Mouse (Mus musculus) adrenal gland, postnatal 14 days (tissue): Measurements from ENCODE around the gene Odf4. TPM values are rescaled to one million over a fixed set of nuclear protein-coding genes. Genes with fewer than 3 reads are reported as not detected.
A peak's percentile ranks its signal among the peaks of the same experiment; 100 is the strongest.
"Not testable (repeated sequence)": the region's sequence is repeated elsewhere in the genome, so short reads cannot be mapped to it uniquely, and the experiment has no call there.

ENCODE experiments used
- DNase-seq: peaks from one replicate; pipeline ENCODE4 v3.0.0; 2021; ENCODE audit warnings: mixed read lengths
- total RNA-seq: library from RNA; stranded (reverse); gene quantifications from 2 replicates; pipeline ENCODE4 v1.2.3, GENCODE M21; 2021

The Odf4 gene
- total RNA-seq, 1 experiment from 2014 or later: 0.30 TPM

DNA sequence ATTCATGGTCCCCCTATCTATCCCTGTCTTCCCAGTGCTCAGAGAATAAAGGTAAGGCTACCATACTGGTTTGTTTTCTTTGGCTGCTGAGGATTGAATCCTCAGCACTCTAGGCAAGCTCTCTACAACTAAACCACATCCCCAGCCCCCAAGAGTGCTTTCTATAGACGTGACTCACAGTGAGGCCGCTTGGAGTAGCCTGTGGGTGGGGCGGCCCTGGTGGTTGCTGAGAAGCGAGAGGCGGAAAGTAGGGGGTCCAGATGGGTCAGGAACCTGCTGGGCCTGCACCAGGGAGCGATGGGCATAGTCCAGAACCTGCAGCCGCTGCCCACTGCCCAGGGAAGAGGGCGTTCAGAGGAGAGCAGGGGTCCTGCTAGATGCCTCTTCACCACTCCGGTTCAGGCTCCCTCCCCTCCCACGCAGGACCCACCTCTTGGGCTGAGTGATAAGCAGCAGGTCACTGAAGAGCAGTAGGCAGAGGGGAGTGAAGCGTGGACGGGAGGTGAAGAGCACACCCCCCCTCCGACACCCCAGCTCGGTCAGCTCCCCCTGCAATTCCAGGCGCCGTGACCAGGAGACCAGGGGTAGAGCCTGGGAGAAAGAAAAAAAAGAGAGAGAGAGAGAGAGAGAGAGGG lies 20.0 kb upstream of the Odf4 start:
- no peak for DNase-seq

DNA sequence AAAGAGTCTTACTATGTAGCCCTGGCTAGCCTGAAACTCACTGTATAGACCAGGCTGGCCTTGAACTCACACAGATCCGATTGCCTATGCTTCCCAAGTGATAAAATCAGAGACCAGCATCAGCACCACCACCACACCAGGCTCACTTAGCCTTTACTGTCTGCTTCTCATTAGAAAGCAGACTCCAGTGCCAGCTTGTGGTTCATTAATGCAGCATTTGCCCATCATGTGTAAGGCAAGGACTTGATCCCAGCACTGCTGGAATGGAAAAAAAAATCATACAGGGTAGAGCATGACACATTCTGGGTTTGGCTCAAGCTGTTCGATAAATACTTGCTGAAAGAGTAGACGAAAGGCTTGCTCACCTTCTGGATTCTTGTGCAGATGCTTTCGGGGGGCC lies 19.1 kb upstream of the Odf4 start:
- no peak for DNase-seq

DNA sequence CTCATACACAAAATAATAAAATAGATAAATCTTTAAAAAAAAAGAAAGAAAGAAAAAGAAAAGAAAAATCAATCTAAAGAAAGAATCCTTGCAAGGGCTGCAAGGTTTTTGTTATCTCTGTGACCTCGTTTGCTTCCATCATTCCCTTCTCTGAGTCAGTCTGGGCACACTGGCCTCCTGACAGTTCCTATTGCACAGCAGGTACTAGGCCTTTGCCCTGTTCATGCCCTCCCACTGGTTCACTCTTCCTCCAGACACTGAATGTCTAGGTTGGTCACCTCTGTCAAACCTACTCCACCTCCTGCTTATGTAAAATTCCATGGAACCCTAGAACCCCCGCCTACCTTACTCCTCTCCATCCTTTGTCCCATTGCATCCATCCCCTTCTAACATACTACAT lies 18.4 kb upstream of the Odf4 start:
- peak; percentile 41 for DNase-seq

DNA sequence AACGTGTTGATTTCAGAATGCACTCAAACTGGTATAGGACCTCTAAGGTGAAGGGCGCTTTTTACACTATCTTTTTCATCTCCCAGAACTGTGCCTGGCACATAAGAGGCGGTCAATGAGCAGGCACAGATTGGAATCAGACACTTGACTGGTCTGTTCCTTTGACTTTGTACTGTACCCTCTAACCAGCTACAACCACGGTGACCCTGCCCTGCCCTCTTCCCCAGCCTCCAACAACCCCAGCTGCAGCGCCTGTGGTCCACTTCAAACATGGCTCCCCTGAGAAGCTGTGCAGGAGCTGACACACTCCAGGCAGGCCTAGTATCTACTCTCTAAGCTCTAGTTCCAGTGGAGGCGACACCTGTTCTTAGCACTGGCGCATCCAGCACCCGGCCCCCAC lies 15.8 kb upstream of the Odf4 start:
- DNase-seq: no peak

DNA sequence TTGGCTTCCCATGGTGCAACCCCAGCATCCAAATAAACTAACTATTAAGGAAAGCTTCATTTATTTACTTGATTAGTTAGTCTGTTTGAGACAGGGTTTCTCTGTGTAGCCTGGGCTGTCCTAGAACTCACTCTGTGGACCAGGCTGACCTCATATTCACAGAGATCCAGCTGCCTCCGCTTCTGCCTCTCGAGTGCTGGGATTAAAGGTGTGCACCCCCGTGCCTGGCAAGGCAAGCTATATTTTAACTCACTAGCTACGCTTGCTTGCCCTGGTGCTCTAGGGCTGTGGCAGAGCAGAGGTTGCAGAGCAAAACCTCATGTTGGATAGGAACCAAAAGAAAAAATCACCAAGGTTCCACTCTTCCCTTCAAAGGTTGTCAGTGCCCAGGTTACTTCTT lies 13.6 kb upstream of the Odf4 start:
- no peak for DNase-seq

DNA sequence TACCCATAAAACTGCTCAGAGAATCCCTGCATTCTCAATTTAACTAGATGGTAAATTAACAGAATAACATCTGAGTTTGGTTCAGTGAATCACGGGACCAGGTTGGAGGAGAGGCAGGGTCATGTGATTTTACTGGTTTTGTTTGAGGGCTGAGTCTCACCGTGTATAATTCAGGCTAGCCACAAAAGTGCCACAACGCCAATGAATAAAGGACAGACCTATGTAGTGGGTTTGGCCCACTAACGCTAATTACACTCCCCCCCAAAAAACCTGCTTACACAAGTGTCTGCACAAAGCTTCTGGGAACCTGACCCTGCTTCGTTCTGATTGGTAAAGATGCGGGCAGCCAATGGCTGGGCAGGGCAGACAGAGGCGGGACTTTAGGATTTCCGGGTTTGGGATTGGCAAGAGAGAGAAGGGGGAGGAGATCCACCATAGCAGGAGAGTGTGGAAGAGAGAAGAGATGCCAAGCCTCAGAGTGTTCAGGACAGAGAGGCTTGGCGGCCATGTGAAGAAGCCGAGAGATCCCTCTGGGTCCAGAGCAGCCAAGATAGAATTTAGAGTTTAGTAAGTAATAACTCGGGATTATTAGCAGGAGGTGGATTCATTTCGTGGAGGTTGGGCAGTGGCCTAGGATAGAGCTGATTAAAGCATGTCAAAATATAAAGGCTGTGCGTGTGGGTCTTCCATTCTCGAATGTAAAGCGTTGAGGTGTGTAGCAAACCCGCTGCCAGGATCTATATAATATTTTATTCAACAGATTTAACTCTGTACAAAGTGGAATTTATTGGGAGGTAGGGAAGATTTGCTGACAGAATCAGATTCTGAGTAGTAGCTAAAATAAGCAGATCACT lies 12.8 kb upstream of the Odf4 start:
- DNase-seq: peak; percentile 94

DNA sequence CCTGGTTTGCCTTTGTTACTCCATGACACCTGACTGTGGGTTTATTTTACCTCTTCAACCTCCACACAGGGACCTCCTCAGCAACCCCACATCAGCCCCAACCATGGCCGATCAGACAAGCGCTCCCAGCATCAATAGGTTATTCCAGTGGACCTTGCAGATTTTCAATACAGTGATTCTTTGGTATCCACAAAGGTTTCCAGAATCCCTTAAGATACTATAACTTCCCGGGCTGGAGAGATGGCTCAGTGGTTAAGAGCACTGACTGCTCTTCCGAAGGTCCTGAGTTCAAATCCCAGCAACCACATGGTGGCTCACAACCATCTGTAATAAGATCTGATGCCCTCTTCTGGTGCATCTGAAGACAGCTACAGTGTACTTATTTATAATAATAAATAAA lies 10.1 kb upstream of the Odf4 start:
- DNase-seq: not testable (repeated sequence)

DNA sequence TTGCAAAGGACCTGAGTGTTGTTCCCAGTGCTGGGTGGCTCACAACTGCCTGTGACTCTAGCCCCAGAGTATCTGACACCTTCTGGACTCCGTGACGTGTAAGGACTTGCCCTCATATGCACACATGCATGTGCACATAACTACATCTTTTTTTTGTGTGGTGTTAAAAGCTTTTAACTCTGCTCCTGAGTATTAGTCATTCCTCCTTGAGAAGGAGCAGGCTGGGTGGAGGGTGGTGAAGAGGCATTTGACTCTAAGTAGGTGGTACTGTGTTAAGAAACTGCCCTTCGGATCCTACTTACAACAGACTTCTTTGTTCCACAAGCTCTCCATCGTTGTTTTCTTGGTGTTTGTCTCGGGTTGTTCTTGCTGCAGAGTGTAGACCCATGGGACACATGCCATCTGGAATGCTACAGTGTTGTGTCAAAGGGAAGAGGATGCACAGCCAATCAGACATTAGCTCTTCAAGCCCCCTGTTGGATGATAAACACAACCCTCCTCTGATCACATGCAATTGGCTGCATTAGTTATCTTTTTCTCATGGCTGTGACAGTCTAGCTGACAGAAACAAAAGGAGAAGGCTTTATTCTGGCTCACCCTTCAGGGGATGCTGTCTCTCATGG lies 7.1 kb upstream of the Odf4 start:
- no peak for DNase-seq

DNA sequence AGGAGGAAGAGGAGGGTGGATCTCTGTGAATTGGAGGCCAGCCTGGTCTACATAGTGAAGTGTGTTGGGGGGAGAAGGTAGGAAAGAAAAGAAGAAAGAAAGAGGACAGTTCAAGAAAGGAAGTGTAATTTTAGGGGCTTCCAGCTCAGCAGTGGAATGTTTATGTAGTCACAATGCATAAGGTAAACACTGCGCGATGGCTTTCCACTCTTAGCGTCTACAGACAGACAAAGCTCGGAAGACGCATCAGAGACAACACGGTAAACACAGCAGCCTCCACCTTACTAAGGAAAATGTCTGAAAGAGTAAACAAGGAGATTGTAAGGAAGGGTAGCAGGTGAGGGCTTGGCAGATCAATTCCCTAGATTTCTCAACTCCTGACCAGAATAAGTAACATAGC lies 3.1 kb upstream of the Odf4 start:
- DNase-seq: no peak

DNA sequence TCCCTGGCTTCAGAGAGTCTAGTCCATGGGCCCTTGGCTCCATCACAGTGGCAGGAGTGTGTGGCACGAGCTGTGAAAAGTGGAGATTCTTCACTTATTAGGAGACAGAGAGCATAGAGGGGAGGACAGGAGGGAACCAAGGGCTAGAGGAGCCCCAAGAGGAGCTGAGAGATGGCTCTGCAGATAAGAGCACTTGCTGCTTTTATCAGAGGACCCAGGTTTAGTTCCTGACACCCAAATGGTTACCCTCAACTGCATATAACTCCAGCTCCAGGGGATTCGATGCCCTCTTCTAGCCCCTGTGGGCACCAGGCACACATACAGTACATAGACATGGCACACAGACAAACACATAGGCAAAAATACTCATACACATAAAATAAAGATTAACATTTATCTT lies 2.1 kb downstream of the Odf4 start:
- no peak for DNase-seq

DNA sequence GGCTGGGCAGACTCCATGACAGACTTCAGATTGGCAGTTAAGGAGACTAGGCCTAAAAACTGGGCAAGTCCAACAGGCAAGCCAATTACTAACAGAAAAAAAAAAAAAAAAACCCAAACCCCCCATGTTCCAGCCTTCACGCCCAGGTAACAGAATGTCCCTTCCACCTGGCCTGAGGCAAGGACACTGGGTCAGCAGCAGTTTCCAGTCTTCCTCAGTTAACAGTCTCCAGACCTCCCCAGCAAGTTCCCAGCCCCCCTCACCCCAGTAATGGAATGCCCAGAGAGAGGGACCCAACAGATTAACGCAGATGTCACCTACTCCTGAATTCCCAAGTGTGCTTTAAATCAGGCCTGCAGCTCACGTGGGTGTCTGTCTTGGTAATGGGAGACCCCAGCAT lies 3.7 kb downstream of the Odf4 start:
- no peak for DNase-seq

DNA sequence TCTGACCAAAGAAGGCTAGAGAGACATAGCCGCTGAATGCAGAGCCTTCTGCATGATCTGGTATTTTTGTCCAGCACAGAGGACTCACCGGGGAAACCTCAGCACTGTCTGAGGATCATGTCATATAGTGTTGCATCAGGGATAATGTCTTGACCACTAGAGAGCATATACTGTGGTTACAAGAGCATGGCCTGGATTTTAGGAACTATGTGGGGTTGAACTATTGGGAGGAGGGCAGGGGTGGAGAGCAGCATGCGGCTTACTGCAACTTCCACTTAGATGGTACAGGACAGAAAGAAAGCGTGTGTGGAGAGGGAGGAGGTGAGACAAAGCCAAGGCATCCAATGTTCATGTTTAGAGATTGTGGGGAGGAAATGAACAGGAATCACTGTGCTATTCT lies 12.3 kb downstream of the Odf4 start:
- DNase-seq: no peak

DNA sequence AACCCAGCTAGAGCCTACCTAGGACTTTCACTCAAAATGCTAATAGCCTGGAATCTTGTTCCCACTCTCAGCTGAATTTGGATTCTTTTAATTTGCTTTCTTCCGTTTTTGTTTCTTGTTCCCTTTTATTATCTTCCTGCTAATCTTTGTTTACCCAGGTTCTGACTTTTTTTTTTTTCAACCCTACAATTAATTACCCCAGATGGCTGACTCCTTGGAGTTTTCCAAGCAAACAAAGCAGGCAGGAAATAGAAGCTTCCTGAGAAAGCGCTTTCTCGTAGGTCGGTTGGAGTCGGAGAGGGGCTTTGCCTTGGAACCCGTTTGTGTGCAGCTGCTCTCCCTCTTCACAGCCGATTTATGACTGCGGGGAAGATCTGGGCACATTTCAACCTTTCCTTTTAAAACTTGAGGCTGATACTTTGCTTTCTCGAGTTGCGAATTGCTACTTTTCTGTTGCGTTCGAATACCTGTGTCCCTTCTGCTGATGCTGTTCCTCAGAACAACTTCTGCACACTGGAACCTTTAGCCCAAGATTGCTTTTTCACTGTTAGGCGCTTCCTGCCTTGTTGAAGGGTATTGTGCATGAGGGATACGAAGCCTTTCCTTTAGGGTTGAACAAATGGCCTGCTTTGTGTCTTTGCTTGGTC lies 15.2 kb downstream of the Odf4 start:
- no peak for DNase-seq

DNA sequence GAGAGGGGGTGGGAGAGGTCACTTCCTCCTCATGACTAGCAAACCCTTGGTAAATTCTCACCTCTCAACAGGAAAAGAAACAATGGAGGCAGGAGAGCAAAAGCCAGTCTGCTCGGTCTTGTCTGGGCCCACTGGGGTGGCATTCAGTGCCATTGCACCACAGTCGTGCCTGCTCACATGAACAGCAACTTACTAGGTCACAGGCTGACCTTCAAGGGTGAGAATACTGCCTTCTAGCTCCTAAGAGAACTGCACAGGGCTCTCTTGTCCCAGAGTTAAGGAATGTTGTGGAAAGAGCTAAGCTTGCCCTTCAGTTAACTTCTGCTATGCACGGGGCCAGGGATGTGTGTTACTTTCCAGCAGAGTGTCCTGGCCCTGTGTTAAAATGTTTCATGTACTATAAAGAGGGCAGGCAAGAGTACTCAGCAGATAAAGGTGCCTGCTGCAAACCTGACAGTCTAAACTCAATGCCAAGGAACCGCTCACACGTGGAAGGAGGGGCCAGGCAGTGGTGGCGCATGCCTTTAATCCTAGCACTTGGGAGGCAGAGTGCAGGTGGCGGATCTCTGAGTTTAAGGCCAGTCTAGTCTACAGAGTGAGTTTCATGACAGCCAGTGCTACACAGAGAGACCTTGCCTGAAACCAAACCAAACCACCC lies 17.9 kb downstream of the Odf4 start:
- peak; percentile 47 for DNase-seq

DNA sequence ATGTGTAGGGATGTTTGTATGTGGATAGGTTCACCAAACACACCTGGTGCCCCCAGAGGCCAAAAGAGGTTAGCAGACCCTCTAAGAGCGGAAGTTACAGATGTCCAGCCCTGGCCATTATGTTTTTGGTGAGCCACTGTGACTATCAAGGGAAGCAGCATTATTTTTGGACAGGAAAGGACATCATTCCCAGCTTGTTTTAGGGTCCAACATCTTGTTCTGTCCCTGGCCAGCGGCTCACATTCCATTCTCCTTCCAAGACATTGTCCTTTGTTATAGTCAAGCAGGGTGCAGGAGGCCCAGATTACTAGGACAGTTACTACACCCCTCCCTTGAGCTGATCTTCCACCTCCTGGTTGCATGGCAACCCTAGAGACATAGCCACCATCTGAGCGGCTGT lies 19.6 kb downstream of the Odf4 start:
- no peak for DNase-seq

DNA sequence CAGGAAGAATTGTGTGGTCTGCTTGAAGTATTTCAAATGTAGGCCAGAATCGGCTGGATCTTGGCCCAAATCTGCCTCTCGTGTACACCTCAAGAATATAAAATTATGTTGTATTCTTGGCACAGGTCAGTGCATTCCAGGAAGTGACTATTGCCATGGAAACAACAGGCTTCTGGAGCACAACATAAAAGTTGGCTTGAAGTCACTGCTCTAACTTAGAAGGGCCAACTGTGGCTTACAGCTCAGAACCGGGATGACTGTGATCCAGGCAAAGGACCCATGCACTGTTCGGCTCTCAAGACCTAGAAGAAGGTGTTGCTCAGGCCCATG lies 20.5 kb downstream of the Odf4 start:
- no peak for DNase-seq

DNA sequence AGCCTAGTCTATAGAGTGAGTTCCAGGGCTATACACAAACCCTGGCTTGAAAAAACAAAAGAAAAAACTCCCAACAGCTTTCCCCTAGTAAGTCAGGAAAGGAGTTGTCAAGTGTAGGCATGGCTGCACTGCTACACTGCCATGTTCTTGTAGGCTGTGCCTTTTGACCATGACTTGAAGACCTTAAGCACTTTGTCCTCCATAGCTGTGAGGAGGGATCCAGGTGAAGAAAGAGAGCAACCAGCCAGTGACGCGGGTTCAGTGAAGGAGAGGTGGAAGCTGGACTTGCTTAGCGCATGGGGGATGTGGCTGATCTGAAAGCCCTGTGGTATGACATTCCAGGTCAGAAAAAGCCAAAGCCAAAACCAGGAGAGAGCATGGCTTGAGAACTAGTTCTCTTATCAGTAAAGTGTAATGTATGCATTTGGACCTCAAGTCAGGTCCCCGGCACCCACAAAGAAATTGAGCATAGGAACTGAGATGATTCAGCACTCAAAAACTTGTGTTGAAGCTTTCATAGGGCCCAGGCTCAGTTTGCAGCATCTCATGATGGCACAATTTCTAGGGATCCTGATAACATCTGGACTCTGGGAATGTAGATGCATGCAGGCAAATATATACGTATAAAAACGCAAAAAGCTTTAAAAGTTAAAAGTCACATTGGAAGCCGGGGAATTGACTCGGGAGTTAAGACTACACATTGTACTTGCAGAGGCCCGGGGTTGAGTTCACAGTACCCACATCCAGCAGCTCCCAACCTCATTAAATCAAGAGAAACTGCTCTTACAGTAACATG lies 21.0 kb downstream of the Odf4 start:
- DNase-seq: no peak

DNA sequence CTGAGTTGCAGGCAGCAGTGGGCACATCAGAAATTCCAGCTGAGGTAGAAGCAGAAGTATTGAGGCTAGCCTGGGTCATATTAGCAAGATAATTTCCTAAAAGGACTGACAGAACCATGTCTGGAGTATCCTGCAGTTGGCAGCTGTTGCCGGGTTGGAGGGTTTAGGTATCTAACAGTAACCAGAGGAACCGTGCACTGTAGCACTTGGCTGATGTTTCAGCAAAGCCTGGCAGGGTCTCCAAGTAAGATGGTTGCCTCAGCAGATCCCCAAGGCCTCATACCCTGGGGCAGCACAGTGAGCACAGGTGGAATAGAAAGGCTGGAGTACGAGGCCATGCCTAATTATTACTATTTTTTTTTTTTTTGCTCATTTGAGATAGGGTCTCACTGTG lies 21.7 kb downstream of the Odf4 start:
- no peak for DNase-seq

DNA sequence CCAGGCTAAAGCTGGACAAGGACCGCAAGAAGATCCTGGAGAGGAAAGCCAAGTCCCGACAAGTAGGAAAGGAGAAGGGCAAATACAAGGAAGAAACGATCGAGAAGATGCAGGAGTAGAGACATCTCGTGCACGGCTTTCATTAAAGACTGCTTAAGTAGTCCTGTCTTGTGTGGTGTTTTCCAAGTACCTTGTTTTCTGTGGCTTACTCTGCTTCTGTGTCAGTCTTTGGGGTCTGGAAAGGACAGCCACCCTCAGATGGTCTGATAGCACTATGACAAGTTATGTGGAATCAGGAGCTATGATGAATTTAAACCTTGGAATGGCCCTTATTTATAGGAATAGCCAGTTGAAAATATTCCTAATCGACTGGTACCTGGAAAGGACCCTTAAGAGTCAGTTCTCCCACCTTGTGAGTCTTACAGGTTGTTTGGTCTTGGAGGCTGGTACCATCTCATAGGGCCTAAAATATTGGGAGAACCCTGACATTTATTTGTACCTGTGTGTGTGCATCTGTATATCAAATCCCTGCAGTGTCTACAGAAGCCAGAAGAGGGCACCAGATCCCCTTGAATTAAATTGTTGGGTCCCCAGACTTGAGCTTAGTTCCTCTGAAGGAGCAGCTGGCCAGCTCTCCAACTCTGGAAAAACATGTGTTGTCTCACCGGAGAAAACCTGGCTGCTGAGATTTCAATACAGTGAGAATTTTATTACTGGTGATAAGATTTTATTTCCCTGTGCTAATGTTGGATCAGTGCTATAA lies 22.3 kb downstream of the Odf4 start:
- DNase-seq: peak; percentile 82

DNA sequence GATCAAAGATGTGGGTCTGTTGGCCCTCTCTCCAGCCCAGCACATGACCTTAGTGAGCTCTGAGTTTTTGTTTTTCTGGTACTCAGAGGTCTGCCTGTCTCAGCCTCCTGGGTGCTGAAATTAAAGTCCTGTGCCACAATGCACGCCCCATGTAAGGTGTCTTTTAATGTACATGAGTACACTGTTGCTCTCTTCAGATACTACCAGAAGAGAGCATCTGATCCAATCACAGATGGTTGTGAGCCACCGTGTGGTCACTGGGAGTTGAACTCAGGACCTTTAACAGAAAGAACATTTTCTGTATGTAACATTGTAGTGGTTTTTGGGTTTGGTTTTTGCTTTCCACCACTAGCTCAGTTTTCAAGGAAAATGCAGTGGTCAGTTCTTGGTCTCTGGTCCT lies 23.1 kb downstream of the Odf4 start:
- DNase-seq: no peak

DNA sequence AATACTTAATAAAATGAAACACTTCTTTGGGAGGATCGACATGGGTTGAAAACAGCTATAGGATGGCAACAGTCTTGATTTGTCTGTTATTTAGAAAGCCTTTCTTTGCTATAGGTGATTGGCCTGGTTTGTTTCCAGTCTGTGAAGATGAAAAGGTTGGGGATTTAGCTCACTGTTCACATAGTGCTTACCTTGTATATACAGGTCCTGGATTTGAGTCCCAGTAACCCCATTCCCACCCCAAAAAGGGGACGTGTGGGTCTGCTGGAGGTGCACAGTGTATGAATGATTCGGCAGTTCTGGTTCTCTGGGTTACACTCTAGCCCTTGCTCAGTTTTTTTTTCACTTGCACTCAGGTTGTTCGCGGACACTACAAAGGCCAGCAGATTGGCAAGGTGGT lies 24.1 kb downstream of the Odf4 start:
- no peak for DNase-seq
